In genomic region chr3:123505778-123506667, GRCm38 (mm10) we compare ENCODE assay signal across 7 mouse cellular contexts. TPM values are rescaled to one million over a fixed set of nuclear protein-coding genes. Genes with fewer than 3 reads are reported as not detected.
DNase-seq lines count a peak whose midpoint lies in the region; ATAC-seq and TF ChIP-seq lines count a peak whose summit lies in the region.

No protein-coding gene starts in this region.

- peaks cover 15% of the 10 kb centered on the region for H3K79me2 ChIP-seq in myocyte (ENCODE audit: control insufficient read depth, insufficient read depth)

- TF ChIP-seq POLR2A in lung, adult 2 months (IDR thresholded peaks at IDR 0.05; ENCODE audit: borderline replicate concordance, extremely low read depth, low read depth, low read length), result no peak
- peak; percentile 24 for TF ChIP-seq POLR2A in myocyte (IDR thresholded peaks at IDR 0.05; ENCODE audit: insufficient read length, low read depth)

- H3K9me3 ChIP-seq in lung, embryonic 15.5 days, result no peaks in the 10 kb centered on the region
- no peaks in the 10 kb centered on the region for H3K9me3 ChIP-seq in heart, embryonic 10.5 days

- no peaks in the 10 kb centered on the region for H3K27me3 ChIP-seq in lung, embryonic 15.5 days
- no peaks in the 10 kb centered on the region for H3K27me3 ChIP-seq in heart, embryonic 10.5 days (ENCODE audit: insufficient read depth, poor library complexity, severe bottlenecking)
- no peaks in the 10 kb centered on the region for H3K27me3 ChIP-seq in myocyte (ENCODE audit: control insufficient read depth, insufficient read depth, insufficient read length)

- no peak for DNase-seq in lung, adult 2 months
- DNase-seq in R1 (ENCODE audit: low read depth, low spot score), result peak; percentile 68
- DNase-seq in heart, embryonic 10.5 days (ENCODE audit: low spot score), result no peak
- DNase-seq in kidney, postnatal 25 days, result peak; percentile 58 to 60

- 0 out of 2 replicates have a peak, but pooled peaks cover 9% of the 10 kb centered on the region for H3K36me3 ChIP-seq in lung, embryonic 15.5 days
- 0 out of 2 replicates have a peak, but pooled peaks cover 10% of the 10 kb centered on the region for H3K36me3 ChIP-seq in heart, embryonic 10.5 days
- H3K36me3 ChIP-seq in myocyte (ENCODE audit: control insufficient read depth, insufficient read depth), result peaks cover 21% of the 10 kb centered on the region

- no peak overlapping the region for H3K9ac ChIP-seq in lung, embryonic 15.5 days

- H3ac ChIP-seq in myocyte (ENCODE audit: control insufficient read depth, insufficient read length), result no peak overlapping the region

- peaks cover 15% of the 10 kb centered on the region for H3K4me1 ChIP-seq in lung, embryonic 15.5 days
- H3K4me1 ChIP-seq in lung, adult 2 months (ENCODE audit: control insufficient read depth, insufficient read depth, low read length), result peaks cover 5% of the 10 kb centered on the region
- H3K4me1 ChIP-seq in heart, embryonic 10.5 days, result peaks cover 11% of the 10 kb centered on the region

- H3K4me3 ChIP-seq in lung, embryonic 15.5 days, result no peak overlapping the region
- no peak overlapping the region for H3K4me3 ChIP-seq in lung, adult 2 months (replicated peaks; ENCODE audit: extremely low read depth, low read depth, low read length)
- H3K4me3 ChIP-seq in heart, embryonic 10.5 days, result peak overlapping the region; percentile 85
- H3K4me3 ChIP-seq in myocyte, result peak overlapping the region; percentile 97

- WGBS in lung, embryonic 15.5 days, result 50% methylated on average over 9 of the region's 9 CpGs
- 58% methylated on average over 9 of the region's 9 CpGs for WGBS in lung, adult 2 months
- WGBS in heart, embryonic 10.5 days, result 55% methylated on average over 9 of the region's 9 CpGs

- H3K4me2 ChIP-seq in lung, embryonic 15.5 days, result peak overlapping the region; percentile 71; the same call in 1 of the 2 replicates
- peak overlapping the region; percentile 92 for H3K4me2 ChIP-seq in myocyte (ENCODE audit: low read depth)

- H3K27ac ChIP-seq in lung, embryonic 15.5 days, result no peak overlapping the region
- no peak overlapping the region for H3K27ac ChIP-seq in heart, embryonic 10.5 days

- TF ChIP-seq CTCF in lung, adult 2 months (IDR thresholded peaks at IDR 0.05; ENCODE audit: insufficient read depth, low read length), result no peak

- ATAC-seq in lung, embryonic 15.5 days (ENCODE audit: borderline replicate concordance, extremely low read depth, low FRiP score, low TSS enrichment), result no peak
- ATAC-seq in cerebellum, adult (ENCODE audit: insufficient number of reproducible peaks, low FRiP score, low TSS enrichment), result no peak

TF ChIP-seq in myocyte, 11 proteins besides CTCF, POLR2A, EP300 and RAD21:
- TF ChIP-seq CEBPB (IDR thresholded peaks at IDR 0.05; ENCODE audit: insufficient read depth, poor library complexity, severe bottlenecking), result no peak
- TF ChIP-seq SRF (IDR thresholded peaks at IDR 0.05; ENCODE audit: control insufficient read depth, insufficient read length, low read depth), result no peak
- TF ChIP-seq E2F4 (IDR thresholded peaks at IDR 0.05; ENCODE audit: insufficient read depth), result no peak
- TF ChIP-seq REST (IDR thresholded peaks at IDR 0.05; ENCODE audit: insufficient read depth, insufficient read length), result no peak
- no peak for TF ChIP-seq TCF12 (IDR thresholded peaks at IDR 0.05; ENCODE audit: insufficient read depth, poor library complexity, severe bottlenecking)
- TF ChIP-seq TCF3 (IDR thresholded peaks at IDR 0.05; ENCODE audit: insufficient read length, low read depth), result no peak
- TF ChIP-seq POLR2AphosphoS2 (IDR thresholded peaks at IDR 0.05; ENCODE audit: insufficient read length, low read depth), result peak; percentile 65

RNA-seq across cellular contexts. Expression of gene Prss12, which starts 59.3 kb away (rescaled TPM):
- polyA plus RNA-seq in lung, embryonic 15.5 days (2015; fragmentation: Nextera tagmentation; extraction: Ambion mirVana), result 18.7 and 20.8 TPM in 2 replicates
- 5.9 and 8.1 TPM in 2 replicates for polyA plus RNA-seq in lung, adult 2 months (2012; rRNA removed)
- polyA plus RNA-seq in heart, embryonic 10.5 days (2016; fragmentation: Nextera tagmentation; extraction: Ambion mirVana), result 0.79 and 1.6 TPM in 2 replicates
- polyA plus RNA-seq in myocyte (2012; fragmentation: generic; extraction: Trizol), result 1.2 TPM

Comparison
In these comparisons a context has a peak if more than half of its experiments do, and no peak if none do; other contexts are left out.
1. H3K4me3 ChIP-seq: peak in heart, embryonic 10.5 days (single experiment) and myocyte (single experiment); none in lung, embryonic 15.5 days (single experiment) and lung, adult 2 months (single experiment).
2. DNase-seq: peak in R1 (single experiment) and kidney, postnatal 25 days (2 of 2); none in lung, adult 2 months (single experiment) and heart, embryonic 10.5 days (single experiment).